Mouse (Mus musculus) adrenal gland, adult 2 months (tissue): ENCODE measurements around the gene Begain. TPM values are rescaled to one million over a fixed set of nuclear protein-coding genes. Genes with fewer than 3 reads are reported as not detected.
A peak's percentile ranks its signal among the peaks of the same experiment; 100 is the strongest.

Experiments
- DNase-seq: peaks from one replicate; pipeline ENCODE4 v3.0.0; 2021
- polyA plus RNA-seq: library from polyadenylated mRNA; depleted of rRNA; stranded (reverse); fragments of >200 nt; gene quantifications from 2 replicates; pipeline ENCODE4 v1.2.3, GENCODE M21; 2012
- total RNA-seq, 2 experiments: library from RNA; stranded (reverse); gene quantifications; 2 replicates each; pipeline ENCODE4 v1.2.3; 2021

Gene Begain
- total and polyA plus RNA-seq, 3 experiments = 3.3 to 5.5 (median 3.9) TPM

DNA sequence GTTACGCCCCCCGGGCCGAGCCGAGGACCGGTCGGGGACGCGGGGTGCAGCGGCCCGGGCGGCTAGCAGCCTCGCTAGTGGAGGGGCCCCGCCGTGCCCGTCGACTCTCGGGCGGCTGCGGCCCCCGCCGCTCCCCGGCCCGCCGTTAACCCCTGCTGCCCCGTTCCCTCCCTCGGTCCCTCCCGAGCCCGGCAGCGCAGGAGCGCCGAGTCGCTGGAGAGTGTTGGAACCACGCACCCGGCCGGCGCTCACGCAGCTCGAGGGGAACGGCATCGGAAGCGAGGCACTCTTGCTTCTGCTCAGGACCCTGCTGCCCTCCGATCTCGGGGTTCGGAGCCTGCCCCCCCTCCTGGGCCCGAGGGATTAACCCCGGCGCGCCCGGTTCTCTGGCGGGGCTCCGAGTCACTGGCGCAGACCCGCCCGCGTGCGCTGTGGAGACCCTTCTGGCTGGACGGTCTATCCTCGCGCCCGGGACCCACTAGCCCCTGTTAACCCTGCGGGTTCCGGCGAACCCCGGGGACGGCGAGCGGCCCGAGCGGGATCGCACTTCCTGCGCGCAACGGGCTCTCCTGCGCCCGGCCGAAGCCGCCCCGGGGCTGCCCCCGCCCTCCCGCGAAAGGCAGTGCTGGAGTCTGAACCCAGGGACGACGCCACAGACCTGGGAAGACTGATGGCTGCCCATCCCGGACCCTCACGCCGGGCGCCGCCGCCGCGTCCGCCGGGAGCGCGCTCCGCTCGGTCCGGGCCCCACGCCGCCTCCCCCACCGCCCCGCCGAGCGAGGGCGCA, 14.8 kb downstream of the Begain start:
- peak; percentile 22 for DNase-seq

DNA sequence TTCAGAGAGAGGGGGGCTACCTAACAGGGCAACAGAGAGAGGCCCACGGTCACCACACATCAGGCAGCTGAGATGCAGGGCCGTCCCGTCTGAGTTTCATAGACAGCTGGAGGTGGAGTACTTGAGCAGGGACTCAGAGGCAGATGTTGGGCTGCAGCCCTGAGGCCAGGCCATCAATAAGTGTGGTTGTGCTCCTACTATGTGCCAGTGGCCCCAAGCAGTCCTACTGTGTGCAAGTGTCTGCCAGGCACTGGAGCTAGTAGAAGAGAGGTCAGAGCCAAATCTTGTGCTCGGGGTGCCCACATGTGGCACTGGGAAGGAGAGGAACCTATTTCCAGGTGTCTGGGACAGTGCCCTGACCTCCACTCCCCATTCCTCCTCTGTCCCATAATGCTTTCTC, 18.1 kb downstream of the Begain start:
- no peak for DNase-seq

DNA sequence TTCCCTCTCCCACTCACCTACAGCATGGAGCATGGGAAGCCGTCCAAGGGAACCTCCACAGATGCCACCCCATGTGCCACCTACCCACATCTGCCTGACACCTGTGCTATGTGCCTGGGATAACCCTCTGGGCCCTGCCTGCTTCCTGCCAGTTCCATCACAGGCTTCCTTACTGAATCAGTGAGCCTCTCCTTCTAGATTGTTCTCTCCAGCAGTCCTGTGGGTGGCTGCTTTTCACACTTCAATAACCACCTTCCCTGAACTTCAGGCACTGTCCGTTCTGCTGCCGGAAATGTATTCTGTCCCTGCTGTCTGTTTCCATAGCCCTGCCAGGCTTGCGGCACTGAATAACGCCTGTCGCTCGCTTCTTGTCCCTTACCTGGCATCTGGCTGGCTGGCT, 22.4 kb downstream of the Begain start:
- DNase-seq = no peak

DNA sequence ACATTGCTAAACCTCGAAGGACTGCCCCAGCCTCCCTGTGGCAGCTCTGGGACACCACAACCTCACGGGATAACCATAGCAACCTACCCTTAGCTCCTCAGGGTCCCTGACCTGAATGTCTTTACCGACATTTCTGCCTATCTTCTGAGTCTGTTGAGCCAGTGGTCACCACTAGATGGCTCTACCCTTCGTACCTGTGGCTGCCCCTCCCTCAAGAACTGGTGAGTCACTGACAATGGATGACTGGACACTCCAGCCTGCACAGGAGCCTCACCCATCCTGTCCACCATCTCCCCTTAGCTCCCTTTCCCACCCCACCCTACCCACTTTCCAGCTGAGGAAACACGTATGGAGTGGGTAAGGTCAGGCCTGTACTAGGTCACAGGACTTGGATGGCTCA, 23.5 kb downstream of the Begain start:
- peak; percentile 34 for DNase-seq

DNA sequence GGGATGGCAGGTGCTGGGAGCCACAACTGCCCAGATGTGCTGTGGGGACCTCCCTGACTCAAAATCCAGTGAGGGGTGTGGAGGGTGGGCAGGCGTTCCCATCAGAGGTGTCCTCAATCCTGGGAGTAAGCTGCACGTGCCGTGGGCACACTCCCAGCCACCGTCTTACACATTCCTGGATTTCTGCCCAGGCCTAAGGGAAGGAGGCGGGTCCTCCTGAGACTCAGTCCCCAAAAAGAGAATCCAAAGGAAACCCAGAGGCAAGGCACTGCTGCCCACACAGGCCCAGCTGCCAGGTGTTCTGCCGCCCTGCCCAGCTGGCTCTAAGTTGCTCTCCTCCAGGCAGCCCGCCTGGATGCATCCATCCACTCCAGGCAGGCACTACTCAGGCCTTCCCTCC, 28.7 kb downstream of the Begain start:
- no peak for DNase-seq

DNA sequence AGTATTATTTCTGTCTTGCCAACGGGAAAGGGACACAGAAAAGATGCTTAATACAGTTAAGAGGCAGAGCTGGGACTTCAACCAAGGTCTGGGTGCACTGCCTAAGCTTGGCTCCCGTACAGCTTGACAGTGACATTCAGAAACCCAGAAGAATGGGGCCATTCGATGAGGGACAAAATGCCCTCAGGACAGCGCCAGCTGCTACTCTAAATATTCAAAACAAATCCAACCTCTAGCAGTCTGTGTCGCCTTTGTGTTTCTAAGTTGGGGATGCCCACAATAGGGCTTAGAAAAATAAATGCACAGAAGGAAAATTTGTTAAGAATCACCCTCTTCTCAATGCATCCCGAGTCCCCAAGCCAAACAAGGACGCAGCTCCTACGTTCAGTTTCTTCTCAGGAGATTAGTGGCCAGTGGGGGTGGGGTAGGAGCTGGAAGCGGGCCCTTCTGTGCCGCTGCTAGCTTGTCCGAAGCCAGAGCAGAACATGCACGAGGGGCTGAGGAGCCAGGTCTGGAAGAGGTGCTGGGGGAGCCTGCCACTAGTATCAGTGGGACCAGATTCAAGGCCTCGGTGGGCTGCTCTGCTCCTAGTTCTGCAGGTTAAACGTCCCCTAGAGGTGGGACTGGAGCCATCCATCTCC, 29.7 kb downstream of the Begain start:
- DNase-seq = no peak

DNA sequence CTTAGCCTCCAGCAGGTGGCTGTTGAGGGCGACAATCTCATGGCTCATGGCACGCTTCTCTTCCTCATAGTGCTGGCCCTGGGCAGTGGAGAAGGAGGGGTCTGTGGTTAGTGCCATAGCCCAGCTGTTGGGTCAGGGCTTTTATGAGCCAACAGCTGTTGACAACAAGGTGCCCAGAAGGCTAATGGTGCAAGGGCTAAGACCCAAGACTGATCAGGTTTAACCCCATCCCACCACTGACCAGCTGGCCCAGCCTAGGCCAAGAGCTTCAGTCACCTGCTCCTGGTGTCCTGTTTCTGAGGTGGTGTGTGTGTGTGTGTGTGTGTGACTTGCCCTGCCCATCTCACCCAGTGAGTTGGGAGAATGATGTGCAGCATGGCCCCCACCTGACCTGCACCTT, 31.0 kb downstream of the Begain start:
- DNase-seq = no peak

DNA sequence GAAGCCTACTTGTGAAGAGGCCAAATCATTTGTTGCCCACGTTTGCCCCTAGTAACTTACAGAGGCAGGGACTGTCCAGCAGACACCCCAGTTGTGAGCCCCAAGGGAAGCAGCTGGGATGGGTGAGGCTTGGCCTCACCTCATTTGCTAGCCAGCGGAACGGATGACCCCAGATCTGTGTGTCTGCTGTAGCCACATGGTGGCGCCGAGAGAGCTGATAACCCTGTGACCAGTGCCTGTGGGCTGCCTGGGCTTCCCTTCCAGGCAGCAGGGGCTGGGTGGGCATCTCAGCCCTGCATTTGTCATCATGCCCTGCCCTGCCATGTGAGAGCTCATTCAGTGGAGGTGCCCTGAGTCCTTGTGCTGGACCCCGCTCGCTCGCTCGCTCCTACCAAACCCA, 44.2 kb downstream of the Begain start:
- DNase-seq = no peak

DNA sequence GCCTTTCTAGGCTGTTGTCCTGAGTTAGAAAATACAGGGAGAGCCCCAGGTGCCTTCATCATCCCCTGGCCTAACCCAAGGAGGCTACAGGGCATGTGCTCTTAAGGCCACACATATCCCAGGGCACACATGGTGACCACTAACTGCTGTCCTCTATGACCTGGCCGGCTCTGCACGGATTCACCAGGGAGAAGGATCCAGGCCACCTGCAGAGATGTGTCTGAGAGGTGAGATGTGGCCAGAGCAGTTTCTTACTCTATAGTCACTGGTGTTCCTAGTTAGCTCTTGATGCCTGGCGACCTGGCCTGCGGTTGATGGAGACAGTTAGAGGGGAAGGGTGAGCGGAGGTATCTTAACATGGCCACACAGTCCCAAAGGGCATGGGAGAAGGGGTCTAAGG, 45.1 kb downstream of the Begain start:
- no peak for DNase-seq

DNA sequence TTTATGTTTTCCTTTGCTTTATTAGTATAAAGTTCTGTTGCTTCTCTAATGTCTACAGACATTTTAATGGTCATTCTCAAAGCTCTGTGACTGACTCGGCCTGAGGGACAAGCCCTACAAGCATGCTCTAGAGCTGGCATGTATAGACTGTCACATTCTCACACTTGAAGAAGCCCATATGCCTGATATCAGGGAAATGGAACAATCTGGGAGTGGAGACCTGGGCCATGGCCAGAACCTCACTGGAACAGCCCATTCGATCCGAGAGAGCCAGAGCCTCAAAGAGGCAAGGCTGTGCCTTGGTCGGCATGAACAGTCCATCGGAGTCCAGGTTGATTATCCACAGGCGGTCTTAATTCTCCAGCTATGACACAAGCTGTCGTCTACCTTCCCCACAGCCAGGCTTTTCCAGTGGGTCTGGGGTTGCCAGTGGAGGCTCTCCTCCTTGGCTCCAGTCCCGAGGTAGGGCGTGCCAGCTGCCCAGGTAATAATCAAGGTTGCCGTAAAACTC, 45.8 kb downstream of the Begain start:
- DNase-seq = no peak

DNA sequence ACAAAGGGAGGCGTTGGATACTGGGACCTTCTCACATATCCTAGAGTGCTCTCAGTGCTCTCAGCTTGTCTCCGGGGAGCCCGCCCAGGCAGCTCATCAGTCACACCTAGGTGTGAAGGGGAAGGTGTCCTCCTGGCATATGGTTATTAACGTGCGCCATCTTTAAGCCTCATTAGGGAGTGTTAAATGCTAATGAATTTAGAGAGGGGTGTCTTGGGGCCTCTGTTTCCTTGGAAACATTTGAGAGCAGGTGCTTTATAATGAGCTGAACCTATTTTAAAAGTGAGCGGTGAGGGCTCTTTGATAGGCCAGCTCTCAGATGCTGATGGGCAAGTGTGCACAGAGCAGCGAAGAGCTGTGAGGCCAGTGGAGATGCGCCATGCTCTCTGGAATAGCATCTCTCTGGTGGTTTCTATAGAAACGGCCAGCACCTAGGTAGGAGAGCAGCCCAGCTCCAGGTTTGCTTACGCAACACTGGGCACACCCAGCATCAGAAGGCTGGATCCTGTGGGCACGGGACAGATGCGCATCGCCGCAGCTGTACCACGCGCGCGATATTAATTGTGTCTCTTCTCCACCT, 57.9 kb downstream of the Begain start:
- no peak for DNase-seq

DNA sequence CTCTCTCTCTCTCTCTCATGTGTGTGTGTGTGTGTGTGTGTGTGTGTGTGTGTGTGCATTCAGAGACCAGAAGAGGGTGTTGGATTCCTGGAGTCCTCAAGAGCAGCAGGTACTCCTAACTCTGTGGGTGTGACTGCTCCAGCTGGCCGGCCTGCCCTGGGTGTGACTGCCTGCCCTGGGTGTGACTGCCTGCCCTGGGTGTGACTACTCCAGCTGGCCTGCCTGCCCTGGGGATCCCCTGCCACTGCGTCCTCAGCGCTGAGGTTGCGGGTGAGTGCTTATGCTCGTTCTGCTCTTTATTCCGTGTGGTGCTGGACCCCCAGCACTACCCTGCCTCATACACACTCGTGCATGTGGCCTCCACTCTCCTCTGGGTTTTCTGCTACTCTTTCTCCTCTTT, 65.0 kb downstream of the Begain start:
- no peak for DNase-seq

DNA sequence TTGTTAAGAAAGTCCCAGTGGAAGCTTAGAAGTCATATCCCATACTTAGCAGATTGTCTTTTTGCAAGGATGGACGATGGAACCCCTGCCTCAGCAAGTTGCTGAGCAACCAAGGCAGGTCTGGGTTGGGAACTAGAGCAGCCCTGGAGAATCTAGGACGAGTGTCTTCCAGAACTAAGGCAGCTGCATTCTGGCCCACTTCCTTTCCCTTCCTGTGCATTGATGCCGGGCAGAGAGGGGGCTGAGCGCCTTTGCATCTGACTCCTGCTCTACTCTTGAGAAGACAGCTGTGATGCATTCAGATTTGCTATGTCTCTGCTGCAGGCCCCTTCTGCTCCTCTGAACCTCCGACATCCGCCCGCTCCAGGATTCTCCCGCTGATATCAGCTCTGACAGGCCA, 70.8 kb downstream of the Begain start:
- DNase-seq = no peak

DNA sequence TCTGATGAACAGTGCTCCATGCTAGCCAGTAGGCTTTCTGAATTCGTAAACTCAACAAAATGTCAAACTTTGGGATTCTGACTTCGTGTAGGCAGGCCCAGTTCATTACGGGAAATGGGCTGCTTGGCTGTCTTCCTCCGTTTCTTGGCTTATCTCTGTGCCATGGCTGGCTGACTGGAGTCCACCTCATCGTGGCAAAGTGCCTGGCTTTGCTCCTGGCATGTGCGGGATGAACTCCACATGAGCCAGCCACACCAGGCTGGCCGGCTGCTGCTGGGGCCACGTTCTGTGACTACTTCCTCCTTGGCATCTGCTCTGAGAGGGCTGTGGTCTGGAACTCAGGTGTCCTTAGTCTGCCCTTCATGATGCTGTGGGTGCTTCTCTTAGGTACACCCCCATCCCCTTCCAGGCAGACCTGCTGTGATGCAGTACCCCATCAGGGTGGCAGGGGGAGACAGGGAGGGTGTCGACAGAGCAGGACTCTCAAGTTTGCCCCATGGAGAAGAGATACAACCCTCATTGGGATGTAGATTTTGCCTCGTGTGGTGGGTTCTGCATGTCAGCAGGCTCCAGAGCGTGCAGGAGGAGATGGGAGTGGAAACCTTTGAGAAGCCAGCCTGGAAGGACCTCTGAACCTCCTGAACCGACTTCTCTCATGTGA, 71.9 kb downstream of the Begain start:
- DNase-seq = no peak

DNA sequence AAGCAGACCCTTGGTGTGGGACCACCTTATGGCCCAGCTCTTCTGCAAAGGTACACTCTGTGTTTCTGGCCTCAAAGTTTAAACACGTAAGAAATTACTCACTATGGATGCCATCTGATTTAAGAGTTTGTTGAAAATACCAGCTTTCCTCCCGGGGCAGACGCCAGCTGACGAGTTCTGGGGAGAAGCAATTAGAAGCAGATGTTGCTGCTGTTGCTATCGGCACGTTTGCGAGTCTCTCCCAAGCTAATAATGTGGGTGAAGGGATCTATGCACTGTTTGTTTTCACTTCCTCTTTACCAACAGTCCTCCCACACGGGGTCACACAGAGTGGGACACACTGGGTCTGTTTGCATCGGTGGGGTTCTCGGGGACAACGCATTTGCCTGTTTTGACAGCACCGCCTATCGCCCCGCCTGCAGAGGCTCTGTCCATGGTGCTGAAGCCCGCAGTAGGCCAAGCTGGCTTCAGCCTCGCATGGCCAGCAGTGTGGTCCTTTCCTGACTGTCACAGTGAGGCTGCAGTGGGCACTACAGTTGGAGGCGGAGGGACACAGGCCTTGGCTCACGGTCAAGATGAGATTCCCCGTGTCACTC, 73.5 kb downstream of the Begain start:
- peak; percentile 85 for DNase-seq

DNA sequence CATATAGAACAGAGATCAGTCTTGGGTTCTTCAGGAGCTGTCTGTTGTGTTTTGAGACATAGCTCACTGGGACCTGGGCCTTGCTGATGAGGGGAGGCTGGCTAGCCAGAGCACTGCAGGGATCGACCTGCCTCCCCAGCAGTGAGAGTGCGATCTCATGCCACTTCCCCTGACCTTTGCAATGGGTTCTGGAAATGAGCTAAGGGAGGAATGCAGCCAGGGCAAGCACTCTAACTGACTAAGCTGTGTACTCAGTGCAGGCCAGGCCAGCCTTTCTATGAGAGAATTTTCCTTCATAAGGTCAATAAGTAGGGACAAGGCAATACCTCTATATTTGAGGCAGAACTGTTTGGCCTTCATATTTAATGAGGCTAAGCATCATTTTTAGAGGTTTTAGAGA, 75.0 kb downstream of the Begain start:
- no peak for DNase-seq

DNA sequence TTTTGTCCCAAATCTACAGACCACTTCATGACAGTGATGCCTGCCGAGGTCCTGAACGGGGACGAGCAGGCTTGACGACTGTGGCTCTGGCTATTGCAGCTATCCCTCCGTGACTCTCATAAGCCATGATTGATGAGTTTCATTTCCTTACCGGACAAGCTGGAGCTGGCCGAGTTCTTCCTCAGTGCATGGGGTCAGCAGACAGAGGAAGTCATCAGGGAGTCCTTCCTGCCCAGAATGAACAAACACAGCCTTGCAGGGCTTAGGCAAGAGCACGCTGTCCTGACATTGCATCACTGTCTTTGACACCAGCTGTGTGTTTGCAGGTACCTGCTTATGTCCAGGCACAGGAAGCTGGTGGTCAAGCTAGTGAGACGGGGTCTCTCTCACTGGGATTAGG, 77.6 kb downstream of the Begain start:
- peak; percentile 31 for DNase-seq

DNA sequence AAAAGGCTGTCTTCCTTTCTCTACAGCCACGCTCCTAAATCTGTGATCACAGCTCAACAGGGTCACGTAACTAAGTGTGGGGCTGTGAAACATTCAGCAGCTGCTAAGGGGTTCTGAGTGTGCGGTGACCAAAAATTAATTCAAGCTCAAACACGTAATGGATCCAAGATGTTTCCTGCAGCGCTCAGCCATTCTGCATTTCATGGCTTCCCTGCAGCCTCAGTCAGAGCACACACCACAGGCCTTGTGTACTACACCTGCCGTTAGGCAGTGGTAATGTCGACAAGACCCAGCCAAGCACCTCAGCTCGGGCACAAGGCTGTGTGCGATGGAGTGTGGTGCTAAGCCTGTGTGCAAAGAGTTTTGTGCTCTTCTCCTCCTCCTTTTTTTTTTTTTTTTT, 80.6 kb downstream of the Begain start:
- no peak for DNase-seq

DNA sequence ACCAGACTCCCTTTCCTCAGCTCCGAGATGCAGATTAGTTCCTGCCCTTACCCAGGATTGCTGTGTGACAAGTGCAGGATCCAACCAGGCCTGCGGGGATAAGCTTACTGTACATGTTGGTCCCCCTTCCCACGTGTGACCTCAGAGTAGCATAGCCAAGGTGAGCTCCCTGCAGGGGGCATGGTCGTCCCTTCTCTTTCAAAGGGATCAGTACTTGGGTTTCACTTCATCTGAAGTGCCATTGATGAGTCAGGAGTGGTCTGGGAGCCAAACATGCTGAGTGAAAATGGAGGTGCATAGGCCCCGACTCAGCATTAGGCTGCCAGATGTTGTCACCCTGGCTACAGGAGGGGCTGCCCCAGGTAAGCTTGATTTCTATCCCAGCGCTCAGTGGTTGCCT, 83.0 kb downstream of the Begain start:
- no peak for DNase-seq

DNA sequence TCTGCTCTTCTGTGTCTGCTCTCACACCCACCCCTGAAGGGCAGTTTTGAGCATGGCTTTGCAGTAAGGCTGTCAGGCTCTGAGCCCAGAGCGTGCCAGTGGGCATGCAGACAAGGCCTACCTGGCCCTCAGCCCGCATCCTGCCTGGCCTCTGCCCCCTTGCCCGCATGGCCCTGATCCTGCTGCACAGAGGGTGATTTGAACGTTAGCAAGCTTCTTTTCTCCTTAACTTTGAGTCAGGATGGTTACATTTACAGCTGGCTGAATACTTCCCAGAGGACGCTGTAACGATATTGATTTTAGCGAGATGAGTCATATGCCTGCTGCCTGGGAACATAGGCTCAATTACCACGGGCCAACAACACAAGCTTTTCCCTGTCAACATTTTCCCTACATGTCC, 83.5 kb downstream of the Begain start:
- DNase-seq = no peak

DNA sequence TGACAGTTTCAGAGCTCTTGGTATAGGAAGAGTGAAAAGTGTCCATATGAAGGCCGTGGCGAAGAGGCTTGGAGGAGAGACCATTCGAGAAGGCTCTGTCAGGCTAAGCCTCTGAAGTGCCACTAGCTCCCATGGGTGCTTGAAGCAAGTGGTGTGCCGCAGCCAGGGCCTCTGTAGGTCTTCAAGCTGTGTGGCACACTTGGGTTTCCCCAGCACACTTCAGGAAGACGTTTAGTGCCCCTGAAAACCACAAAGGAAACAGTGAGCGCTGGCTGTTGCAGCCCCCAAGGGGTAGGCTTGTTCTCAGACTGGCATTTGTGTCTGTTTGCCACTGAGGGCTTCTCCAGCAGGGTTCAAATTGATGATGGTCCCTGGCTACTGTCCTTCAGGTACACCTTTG, 84.5 kb downstream of the Begain start:
- DNase-seq = no peak

DNA sequence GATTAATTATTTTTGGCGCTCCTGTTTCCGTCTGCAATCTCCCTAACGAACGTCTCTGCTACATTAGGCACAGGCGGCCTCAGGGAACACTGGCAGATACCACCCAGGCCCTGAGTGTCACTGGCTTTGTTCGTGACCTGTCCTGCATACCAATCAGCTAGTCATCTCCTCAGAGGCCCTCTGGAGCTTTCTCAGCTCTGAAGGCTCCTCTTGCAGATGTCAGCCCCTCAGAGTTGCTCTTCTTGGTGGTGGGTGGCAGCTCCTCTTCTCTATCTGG, 85.4 kb downstream of the Begain start:
- DNase-seq = no peak
